Mouse (Mus musculus) lung, postnatal 25 days (tissue): Measurements from ENCODE around the gene Uqcrc2.

Experiments used
- DNase-seq: peaks from one replicate; pipeline ENCODE4 v3.0.0; 2022; ENCODE audit warnings: low spot score

The Uqcrc2 gene

GRCm38 (mm10) chr7:120690634-120691033 is 55.7 kb downstream of the Uqcrc2 start:
- DNase-seq = no peak

GRCm38 (mm10) chr7:120693831-120694375 is 58.9 kb downstream of the Uqcrc2 start:
- no peak for DNase-seq

GRCm38 (mm10) chr7:120695196-120695595 is 60.2 kb downstream of the Uqcrc2 start:
- DNase-seq = no peak

DNA sequence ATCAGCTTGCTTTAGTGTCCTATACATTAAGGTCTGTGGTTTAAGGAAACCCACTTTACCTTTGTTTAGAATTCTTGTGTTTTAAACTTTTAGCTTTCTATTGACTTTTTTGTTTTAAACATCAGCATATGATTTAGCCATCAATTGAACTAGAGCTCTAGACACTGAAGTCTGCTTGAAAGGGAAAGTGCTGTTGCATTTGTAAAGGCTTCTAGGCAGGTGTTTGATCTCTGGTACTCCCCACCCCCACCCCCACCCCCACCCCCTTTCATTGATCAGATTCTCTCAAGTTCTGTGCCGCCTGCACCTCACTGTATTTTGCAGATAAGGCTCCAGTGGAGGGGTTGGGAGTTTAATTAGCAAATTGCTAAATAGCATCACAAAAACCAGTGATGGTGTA is 60.7 kb downstream of the Uqcrc2 start:
- DNase-seq = no peak

GRCm38 (mm10) chr7:120696331-120696730 is 61.4 kb downstream of the Uqcrc2 start:
- no peak for DNase-seq

DNA sequence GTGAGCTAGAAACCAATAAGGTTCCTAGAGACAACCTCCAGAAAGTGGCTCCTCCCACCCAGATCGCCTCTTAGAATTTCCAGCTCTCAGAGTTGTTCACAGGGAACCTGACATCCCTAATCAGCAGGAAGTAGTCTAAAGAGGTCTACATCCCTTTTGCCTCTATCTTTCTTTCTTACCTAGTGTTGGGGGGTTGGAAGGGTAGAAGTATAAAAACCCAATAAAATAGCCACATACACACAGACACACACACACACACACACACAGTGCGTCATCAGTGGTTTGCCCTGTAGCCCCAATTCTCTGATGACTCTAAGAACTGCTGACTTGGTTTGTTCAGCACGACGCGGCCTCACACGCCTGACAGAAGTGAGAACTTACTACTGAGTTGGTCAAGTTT is 64.6 kb downstream of the Uqcrc2 start:
- DNase-seq = no peak

DNA sequence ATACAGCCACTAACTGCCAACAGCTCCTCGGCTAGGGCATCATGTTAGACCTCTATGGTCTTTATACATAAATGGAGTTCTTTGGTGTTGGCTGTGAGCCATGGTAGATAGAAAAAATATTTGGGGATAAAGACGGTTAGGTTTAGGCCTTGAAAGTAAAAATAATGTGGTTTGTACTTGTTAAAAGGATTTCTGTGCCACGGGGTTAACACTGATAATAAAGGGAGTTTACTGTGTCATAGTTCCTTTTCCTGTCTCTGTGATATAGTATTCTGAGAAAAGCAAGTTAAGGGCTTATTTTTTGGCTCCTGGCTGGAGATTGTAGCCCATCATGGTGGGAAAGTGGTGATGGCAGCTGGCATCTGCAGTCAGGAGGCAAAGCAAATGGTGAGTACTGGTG is 68.9 kb downstream of the Uqcrc2 start:
- no peak for DNase-seq
